Mouse (Mus musculus) adrenal gland (tissue): ENCODE measurements around the gene Stag1.

Experiments used
- intact Hi-C: fragments of 180-260 bp; cut with DNase I; formaldehyde crosslinking; loops from one replicate; pipeline ENCODE4 v1.15.1; 2025

The Stag1 gene

DNA sequence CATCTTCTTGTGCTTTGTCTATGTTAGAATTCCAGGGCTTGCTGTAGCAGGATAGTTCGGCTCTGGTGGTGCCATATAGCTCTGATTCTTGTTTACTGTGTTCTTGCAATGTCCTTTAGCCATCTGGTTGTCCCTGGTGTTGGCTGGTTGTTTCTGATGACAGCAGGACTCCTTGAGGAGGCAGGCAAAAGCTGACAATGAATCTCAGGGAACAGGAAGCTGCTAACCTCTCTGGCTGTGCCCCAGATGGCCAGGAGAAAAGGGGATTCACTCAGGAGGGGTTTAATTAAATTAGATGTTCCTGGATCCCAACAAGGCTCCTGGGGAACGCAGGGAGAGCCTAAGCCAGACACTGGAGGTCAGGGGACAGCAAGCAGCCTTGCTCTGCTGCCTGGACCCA lies 344.4 kb downstream of the Stag1 start:
- intact Hi-C loops = no loop called here

DNA sequence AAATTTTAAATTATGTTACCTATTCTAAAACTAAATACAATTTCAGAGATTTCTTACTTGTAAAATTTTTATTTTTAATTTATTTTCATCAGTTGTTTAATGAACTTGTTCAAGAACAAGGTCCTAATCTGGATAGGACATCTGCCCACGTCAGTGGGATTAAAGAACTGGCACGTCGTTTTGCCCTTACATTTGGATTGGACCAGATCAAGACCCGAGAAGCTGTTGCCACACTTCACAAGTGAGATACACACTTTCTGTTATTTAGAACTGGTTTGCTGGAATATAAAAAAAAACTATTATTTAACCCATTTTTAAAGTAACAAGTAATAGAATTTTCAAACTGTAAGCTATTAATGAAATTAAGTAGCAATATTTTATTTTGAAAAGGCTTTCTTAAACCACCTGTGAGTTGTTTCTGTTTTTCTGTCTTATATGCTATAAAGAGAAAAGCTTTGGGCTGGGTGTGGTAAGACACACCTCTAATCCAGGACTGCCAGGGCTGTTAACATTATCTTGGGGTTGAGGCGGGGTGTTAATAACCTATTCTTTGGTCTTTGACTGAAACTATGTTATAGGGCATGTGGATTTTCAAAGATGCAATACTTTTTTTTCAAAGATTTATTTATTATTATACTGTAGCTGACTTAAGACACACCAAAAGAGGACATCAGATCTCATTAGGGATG lies 347.2 kb downstream of the Stag1 start:
- intact Hi-C loops = no loop called here

DNA sequence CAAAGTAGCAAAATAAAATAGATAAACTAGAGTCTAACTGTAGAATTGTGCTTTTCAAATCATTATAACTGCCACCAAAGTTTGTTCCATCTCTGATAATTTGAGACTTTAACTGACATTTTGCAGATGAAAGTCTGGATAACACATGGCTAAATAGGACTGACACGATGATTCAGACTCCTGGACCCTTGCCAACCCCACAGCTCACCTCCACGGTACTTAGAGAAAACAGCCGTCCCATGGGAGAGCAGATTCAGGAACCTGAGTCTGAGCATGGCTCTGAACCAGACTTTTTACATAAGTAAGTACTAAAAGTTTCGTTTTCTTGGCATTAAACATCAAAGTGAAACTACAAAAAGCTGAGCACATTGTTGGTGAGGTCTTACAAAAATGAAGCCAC lies 353.9 kb downstream of the Stag1 start:
- intact Hi-C loops = no loop called here

DNA sequence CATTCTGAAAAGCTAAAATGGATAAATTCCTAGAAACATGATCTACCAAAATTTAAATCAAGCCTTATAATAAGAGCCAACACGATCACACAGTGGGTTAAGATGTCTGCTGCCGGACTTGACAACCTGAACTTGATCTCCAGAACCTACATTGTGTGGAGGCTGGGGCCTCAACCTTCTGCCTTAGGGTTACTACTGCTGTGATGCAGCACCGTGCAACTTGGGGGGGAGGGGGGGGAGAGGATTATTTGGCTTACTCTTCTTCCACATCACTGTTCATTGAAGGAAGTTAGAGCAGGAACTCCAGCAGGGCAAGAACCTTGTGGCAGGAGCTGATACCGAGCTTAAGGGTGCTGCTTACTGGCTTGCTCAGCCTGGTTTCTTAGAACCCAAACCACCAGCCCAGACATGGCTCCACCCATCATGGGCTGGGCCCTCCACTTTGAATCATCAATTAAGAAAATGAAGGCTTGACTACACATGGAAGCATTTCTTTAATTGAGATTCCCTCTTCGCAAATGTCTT lies 365.4 kb downstream of the Stag1 start:
- intact Hi-C loops = no loop called here

DNA sequence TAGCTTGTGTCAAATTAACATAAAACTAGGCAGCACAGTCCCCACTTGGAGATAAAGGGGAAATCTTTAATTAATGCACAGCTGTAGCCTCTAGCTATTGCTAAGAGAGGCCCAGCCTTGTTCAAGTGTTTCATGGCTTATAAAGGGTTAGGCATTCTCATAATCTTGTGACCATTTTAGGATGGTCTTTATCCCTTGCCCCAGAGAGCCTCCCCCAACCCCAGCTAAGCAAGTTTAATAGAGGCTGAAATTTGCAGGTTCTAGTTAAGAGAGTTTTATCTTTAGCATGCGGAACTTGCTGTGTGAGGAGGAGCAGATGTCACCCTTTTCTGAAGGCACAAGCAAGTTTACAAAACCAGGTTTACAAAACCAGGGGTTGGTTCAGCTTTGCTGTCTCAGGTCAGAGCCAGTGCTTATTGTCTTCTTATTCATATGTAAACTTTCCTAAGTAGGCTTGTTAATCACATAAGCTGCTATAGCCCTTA lies 365.9 kb downstream of the Stag1 start:
- intact Hi-C loops = no loop called here

DNA sequence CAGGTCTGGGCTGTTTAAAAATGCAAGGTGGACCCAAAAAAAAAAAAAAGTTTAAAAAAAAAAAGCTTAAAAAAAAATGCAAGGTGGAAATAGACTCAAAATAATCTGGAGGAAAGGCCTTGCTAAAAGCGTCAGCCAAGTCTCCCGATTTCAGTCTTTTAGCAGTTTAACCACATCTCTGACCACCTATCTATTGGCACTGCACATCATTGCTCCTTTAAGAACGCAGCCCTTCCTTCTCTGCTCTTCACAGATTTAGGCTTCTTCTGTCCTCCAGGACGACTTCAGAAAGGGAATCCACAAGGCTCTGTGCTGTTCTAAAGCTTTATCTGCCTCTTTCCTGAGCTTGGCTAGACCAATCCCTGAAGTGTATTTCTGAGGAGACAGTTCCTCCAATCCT lies 366.5 kb downstream of the Stag1 start:
- intact Hi-C loops = no loop called here

DNA sequence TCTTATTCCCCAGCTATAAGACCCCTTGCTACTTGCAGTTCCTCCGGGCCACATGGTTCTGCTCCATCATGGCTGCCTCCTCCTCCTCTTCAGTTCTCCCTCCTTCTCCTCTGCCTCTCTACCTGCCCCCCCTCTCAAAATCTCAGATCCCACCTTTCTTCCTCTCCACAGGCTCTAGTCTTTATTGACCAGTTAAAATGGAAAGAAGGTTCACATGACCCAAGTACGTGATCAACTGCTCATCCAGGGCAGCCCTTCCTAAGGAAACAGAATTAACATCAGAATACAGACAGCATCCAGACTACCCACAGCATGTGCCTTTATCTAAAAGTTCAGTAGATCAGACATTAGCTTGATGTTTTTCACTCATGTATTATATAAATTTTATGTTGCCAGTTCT lies 371.9 kb downstream of the Stag1 start:
- intact Hi-C loops = no loop called here

DNA sequence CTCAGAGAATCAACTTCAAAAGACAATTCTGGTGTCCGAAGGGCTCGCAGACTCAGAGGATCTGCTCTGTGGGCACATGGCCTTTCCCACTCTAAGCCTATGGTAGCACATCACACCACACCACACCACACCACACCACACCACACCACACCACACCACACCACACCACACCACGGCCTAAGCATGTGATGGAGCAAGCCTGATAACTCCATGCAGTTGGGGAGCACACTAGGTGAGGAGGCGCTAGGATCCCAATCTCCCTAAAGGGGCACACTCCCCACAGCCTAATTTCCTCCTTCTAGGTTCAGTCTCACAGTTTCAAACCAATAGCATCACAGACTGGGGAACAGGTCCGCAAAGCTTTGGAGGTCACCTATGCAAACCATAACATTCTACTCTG lies 381.1 kb downstream of the Stag1 start:
- intact Hi-C loops = no loop called here

DNA sequence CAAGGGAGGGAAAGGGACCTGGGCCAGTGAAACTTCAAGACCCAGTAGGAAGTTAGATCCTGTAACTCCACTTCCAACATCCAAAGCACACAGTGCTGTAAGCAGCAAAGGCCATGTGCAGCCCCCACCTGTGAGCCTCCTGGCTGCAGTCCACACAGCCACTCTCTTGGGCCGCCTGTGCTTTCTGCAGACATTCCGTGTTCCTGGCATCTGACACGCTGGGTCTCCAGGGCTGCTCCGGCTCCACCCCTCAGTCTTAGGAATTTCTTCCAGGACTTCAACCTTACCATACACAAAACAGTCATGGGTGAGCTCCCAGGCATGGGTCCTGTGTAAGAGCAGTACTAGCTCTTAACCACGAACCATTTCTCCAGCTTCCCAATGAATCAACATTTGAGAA lies 381.7 kb downstream of the Stag1 start:
- intact Hi-C loops = no loop called here

DNA sequence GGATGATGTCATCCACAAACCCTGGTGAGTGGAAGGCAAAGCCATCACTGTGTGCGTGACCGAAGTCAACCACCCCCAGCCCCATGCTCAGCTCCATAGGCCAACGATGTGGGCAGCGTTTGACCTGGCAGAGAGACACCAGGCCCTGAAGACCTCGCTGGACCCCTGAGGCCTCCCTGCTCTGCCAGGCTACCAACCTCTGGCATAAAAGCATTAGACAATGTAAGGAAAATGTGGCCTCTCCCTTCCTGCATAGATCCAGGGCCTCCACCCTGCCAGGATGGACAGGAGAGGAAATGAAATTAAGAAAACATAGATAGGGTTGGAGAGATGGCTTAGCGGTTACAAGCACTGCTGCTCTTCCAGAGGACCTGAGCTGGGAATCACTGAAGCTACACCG lies 385.2 kb downstream of the Stag1 start:
- intact Hi-C loops = no loop called here

DNA sequence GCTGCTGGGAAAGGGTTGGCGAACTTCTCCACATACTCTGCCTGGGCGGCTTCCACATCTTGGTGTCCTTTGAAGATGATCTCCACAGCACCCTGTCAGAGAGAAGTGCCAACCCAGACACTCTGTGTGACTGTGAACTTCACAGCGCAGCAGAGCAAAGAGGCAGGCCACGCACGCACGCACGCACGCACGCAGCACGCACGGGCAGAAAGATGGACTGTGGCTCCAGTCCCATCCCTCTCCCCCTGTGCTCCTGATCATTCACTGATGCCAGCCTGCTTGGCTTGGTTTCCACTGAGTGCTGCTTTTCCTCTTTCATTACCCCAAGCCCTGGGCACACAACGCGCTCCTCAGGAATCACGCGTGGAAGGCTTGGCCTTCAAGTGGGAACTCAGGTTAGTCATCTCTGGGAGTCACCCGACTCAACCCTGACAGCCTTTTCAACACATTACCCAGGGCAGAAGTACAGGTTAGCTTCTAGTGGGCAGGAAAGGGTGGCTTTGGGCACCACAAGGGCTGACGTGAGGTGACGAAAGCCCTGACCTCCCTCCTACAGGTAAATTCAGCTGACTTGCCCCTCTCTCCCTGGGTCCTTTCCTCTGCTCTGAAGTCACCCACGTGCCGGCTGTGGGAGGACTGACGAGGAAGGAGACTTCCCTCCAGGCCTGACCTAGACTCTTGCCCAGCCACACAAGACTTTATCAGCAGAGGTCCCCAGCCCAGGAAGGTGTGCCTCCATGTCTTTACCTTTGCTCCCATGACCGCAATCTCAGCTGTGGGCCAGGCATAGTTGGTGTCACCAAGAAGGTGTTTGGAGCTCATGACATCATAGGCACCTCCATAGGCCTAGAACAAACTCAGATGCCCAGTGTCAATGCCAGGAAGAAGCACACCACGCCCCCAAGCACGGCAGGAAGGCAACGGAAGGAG lies 387.0 kb downstream of the Stag1 start:
- intact Hi-C loops = no loop called here

DNA sequence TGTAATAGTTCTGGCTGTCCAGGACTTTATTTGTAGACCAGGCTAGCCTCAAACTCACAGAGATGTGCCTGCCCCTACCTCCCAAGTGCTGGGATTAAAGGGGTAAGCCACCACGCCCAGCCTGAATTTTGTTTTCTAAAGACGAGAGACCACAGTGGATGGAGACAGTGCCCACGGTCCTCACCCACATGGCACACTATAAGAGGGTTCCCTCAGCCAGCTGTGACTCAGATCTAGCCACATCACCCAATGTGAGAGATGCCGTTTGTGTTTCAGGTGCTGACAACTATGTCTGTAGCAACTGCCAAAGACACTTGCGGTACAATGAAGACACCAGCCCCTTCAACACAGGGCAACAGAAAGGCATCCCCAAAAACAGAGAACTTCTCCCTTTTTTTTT lies 389.4 kb downstream of the Stag1 start:
- intact Hi-C loops = no loop called here

DNA sequence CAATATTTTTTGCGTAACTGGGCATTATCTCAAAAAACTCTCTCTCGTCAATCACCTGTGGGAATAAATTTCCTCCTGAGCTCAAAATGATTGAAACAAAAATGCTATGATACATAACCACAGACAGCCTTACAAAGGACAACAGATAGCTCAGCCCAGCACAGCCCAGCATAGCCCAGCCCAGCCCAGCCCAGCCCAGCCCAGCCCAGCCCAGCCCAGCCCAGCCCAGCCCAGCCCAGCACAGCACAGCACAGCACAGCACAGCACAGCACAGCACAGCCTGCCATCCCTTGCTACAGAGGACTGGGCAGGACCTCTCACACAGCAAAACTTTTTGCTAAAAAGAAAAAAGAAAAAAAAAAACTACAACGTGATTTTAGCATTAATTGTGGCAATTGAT lies 390.3 kb downstream of the Stag1 start:
- intact Hi-C loops = no loop called here

DNA sequence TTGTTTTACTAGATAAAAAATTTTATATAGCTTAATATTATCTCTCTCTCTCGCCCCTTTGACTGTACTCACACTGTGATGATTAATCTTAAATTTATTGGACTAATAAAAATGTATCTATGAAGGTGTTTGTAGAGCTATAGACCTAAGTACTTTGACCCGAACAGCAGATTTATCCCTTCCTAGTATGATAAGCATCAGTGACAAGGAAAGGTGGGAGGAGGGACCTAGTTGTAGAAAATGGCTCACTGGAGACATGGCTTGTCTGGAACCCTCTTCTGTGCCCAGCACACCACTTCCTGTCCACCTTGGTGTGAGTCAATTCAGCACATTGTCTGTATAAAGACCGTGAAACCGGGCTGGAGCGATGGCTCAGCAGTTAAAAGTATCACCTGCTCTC lies 393.0 kb downstream of the Stag1 start:
- intact Hi-C loops = no loop called here

DNA sequence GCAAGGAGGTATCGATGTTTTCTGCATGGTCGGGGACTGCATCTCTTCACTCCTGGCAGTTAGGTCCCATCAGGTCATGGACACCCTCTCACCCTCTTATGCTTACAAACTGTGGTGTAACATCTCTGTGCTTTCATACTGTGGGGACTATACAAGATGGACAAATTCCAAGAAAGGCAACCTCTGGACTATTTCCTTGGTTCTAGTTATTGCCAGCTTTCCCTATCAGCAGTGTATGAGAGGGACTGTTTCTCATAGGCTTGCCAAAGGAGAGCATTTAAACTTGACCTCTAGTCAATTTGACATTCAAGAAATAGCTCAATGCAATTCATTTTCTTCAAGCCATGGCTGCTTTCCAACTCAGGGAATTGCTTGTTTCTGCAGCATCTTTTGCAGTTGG lies 393.7 kb downstream of the Stag1 start:
- intact Hi-C loops = no loop called here

DNA sequence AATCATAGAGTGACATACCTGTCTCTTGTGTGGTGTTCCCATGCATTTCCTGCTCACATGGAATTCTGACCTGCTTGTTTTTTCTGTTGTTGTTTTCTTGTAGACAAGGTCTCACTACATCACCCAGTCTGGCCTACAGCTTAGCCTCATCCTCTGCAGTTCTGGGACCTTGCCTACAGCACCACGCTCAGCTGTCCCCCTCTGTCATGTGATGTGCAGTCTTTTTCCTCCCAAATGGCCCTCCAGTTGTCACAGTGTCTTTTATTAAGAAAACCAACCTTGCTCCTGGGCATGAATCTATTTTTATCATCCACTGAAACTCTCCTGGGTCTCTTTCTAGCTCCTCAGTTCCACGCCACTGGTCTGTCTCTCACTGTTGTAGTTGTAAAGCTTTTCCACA lies 394.6 kb downstream of the Stag1 start:
- intact Hi-C loops = no loop called here

DNA sequence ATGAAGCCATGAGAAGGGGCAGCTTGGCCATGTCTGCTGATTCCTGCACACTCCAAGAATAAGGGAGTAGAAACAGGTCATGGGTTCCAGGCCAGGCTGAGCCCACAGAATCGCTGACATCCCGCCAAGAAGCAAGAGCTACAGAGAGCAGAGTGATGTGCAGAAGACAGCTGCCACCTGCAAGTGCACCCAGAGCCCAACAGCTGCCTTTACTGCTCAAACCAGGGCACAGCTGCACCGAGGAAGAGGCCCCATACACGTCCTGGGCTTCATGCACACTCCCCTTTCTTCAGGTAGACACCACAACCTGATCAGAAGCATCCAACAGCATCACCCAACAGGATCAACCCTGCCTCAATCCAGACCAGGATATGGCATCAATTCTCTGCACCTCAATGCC lies 396.3 kb downstream of the Stag1 start:
- intact Hi-C loops = no loop called here

DNA sequence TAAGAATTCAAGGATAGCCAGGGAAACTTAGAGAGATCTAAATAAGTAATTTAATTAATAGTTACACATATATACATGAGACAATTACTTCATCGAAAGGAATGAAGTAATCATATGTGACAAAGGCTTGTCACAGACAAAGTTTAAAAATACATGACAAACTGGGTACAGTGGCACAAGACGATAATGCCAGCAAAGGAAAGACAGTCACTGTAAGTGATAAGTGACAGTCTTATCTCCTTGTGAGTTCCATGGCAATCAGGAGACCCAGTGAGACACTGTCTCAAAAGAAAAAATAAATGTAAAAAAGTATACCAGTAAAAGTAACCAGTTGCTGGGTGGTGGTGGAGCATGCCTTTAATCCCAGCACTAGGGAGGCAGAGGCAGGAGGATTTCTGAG lies 399.5 kb downstream of the Stag1 start:
- intact Hi-C loops = no loop called here

DNA sequence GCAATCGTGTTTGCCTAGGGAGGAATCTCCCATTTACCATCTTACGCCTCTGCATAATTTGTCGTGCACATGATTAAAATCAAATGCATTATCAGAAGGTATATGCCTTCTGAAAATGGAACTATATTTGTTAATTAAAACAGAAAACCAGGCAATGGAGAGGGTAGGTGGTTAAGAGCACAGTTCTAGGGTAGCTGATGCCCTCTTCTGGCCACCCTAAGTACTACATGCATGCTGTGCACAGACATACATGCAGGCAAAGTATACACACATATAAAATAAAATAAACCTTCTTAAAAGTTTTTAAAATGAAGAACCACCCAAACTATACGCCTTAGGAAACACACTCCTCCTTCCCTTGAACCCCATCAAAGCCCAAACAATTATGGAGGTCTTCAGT lies 404.5 kb downstream of the Stag1 start:
- intact Hi-C loops = loop anchor here (10.0 kb wide), 1 partner anchor 153 kb away; no protein-coding TSS in a partner anchor

DNA sequence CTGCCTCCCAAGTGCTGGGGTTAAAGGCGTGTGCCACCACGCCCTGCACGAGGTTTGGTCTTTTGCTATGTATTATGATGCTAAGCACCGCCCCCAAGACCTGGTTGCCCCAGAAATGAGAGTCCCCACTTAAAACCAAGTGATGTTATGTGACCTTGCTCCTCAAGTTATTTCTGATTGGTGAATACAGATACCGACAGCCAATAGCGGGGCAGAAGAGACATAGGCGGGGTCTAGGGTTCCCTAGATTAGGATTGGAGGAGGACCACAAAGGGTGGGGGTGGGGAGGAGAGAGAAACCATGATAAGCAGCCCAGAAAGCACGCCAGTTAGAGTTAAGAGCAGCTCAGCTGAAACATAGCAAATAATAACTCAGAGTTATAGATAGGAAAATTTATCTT lies 405.2 kb downstream of the Stag1 start:
- intact Hi-C loops = loop anchor here (10.0 kb wide), 1 partner anchor 152 kb away; no protein-coding TSS in a partner anchor

DNA sequence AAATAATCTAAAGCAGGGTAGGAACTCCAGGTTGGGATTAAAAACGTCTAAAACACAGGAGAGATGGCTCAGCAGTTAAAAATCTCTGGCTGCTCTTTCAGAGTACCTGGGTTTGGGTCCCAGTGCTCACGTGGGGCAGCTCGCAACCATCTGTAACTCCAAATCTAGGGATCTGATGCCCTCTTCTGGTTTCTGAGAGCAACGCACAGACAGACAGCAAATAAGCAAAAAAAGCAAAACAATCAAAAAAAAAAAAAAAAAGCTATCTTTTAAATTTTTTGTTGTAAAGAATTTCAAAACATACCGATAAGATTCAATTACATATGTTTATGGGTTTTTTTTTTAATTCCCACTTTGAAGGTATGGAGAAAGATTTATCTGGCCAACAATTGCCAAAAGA lies 405.7 kb downstream of the Stag1 start:
- intact Hi-C loops = loop anchor here (10.0 kb wide), 1 partner anchor 151 kb away; no protein-coding TSS in a partner anchor

DNA sequence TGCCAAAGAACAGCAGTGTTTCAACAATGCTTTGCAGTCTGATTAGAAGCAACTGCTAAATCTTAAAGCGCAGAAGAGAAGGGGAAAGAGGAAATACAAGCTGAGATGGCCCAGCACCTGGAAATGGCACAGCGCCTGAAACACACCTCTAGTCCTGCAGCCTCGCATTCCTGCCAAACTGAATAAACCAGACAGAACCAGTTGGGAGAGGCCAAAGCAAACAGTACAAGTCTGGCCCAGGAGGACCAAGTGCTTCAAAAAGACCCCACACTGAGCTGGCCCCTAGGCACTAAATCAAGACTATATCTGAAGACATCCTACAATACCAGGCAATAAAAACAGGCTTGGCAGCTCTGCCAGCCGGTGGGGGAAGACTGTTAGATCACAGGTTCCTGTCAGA lies 408.3 kb downstream of the Stag1 start:
- intact Hi-C loops = loop anchor here (10.0 kb wide), 1 partner anchor 149 kb away; no protein-coding TSS in a partner anchor
